Mouse (Mus musculus): Measurements from ENCODE around the gene Pon2.

Pon2 gene

DNA sequence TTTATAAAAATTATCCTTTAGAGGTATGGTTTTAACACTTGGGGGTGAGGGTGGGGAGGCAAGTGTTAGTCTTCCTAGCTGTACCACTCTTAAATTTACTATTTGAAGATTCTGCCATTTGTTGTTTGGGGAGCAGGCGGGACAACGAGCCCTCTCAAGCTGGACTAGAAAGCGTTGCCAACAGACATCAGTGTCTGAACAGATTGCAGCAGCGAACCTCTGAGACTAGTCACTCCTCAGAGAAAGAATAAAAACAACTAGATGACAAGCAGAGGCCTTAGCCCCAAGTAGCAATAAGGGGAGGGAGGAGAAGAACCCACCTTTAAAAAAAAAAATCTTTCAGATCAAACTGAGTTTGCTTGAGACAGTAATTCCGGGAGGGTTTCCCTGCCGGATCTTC is 43.0 kb downstream of the Pon2 start:
- Histone ChIP-seq H3K36me3 (ENCODE audit: insufficient read depth, low read length) (no peaks in the 10 kb centered on the region), H3K4me3 (replicated peaks; ENCODE audit: low read length) (peak overlapping the region; percentile 70), H3K9me3 (ENCODE audit: low read length) (no peaks in the 10 kb centered on the region), H3K4me1 (replicated peaks; ENCODE audit: low read depth, low read length) (peaks cover 16% of the 10 kb centered on the region), H3K27me3 (ENCODE audit: insufficient read depth, low read length) (peaks cover 11% of the 10 kb centered on the region; the same call in 1 of the 2 replicates)
- TF ChIP-seq NANOG (IDR thresholded peaks at IDR 0.05; ENCODE audit: borderline replicate concordance, low read length): no peak
- no peak for TF ChIP-seq POU5F1 (IDR thresholded peaks at IDR 0.05; ENCODE audit: borderline replicate concordance, low read length)
- no peak for TF ChIP-seq CTCF (conservative IDR thresholded peaks at IDR 0.05; ENCODE audit: low read length)

DNA sequence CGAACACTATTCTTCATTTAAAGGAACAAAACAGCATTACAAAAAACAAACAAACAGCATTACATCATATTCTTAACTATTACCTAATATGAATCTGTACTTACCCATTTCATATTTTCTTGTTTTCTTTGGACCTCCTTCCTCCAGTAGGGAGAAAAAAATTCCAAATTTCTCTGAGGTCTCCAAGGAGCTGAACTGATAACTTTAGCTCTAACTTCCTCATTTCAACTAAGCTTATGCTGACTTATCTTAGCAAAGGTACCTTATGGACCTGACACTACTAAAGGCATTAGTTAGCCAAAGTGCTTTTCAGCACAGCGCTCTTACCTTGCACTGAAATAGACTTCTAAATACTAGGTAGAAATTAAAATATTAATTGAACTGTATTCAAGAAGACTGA is 43.4 kb downstream of the Pon2 start:
- H3K4me1 ChIP-seq (replicated peaks; ENCODE audit: low read depth, low read length): peaks cover 16% of the 10 kb centered on the region
- TF ChIP-seq NANOG (IDR thresholded peaks at IDR 0.05; ENCODE audit: borderline replicate concordance, low read length) (no peak), POU5F1 (IDR thresholded peaks at IDR 0.05; ENCODE audit: borderline replicate concordance, low read length) (no peak), CTCF (conservative IDR thresholded peaks at IDR 0.05; ENCODE audit: low read length) (no peak)
- H3K27me3 ChIP-seq (ENCODE audit: insufficient read depth, low read length): peaks cover 11% of the 10 kb centered on the region; the same call in 1 of the 2 replicates
- H3K36me3 ChIP-seq (ENCODE audit: insufficient read depth, low read length): no peaks in the 10 kb centered on the region
- no peak overlapping the region for H3K4me3 ChIP-seq (replicated peaks; ENCODE audit: low read length)
- H3K9me3 ChIP-seq (ENCODE audit: low read length): no peaks in the 10 kb centered on the region

DNA sequence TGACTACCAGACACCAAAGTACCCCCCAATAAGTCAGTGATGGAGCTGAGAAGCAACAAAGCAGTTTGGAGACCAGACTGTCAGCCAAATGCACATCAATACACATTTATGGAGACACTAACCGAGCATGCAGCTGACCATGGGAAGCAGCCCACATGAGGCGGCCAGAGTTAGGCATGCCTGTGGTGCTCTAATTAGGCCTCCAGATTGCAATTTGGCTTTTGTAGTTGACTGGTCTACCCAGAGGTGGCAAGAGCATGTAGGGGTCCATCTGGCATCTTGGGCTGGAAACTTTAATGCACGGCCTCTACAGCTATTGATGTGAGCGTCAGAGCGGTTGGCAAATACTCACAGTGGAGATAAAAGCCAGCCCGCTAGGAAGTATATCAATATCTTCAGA is 52.3 kb downstream of the Pon2 start:
- H3K36me3 ChIP-seq (ENCODE audit: insufficient read depth, low read length): no peaks in the 10 kb centered on the region
- H3K9me3 ChIP-seq (ENCODE audit: low read length): no peaks in the 10 kb centered on the region
- H3K27me3 ChIP-seq (ENCODE audit: insufficient read depth, low read length): 0 out of 2 replicates have a peak, but pooled peaks cover 3% of the 10 kb centered on the region
- no peak overlapping the region for H3K4me3 ChIP-seq (replicated peaks; ENCODE audit: low read length)
- no peaks in the 10 kb centered on the region for H3K4me1 ChIP-seq (replicated peaks; ENCODE audit: low read depth, low read length)
- TF ChIP-seq CTCF (conservative IDR thresholded peaks at IDR 0.05; ENCODE audit: low read length) (no peak), NANOG (IDR thresholded peaks at IDR 0.05; ENCODE audit: borderline replicate concordance, low read length) (no peak), POU5F1 (IDR thresholded peaks at IDR 0.05; ENCODE audit: borderline replicate concordance, low read length) (no peak)

DNA sequence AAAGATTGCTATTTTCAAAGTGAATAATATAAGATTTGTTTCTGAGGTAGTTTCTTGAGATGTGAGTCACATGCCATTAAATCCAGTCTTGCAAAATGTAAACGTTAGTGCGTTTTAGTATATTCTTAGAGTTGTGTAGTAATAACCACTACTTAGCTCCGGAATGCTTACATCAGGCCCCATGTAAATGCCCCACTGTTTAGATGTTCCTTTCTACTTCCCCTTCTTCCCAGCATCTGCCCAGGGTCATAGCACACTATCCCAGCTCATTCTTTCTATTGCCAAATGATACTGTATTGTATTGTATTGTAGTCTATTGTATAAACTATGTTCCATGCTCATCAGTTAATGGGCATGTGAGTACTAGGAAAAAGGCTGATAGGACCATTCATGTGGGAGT is 59.5 kb downstream of the Pon2 start:
- Histone ChIP-seq H3K27me3 (ENCODE audit: insufficient read depth, low read length) (no peaks in the 10 kb centered on the region), H3K4me3 (replicated peaks; ENCODE audit: low read length) (no peak overlapping the region), H3K36me3 (ENCODE audit: insufficient read depth, low read length) (no peaks in the 10 kb centered on the region), H3K9me3 (ENCODE audit: low read length) (no peaks in the 10 kb centered on the region), H3K4me1 (replicated peaks; ENCODE audit: low read depth, low read length) (no peaks in the 10 kb centered on the region)
- TF ChIP-seq NANOG (IDR thresholded peaks at IDR 0.05; ENCODE audit: borderline replicate concordance, low read length): no peak
- TF ChIP-seq POU5F1 (IDR thresholded peaks at IDR 0.05; ENCODE audit: borderline replicate concordance, low read length): no peak

DNA sequence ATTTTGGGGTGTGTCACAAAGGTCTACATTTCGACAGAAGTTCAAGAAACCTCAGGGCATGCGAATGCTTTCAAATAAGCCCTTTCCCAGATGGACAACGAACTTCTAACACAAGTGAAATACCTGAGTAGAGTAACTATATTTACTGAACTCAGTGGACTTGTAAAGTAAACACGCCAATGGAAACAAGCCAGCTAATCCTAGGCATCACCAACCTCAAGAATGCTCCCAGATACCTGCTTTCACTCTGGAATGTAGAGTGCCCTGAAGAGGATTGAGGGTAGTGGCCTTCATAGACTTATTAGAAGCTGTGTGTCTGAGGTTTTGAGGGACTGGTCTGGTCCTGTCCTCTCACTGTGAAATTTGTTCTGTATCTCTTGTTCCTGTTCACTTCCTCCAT is 60.7 kb downstream of the Pon2 start:
- Histone ChIP-seq H3K27me3 (ENCODE audit: insufficient read depth, low read length) (no peaks in the 10 kb centered on the region), H3K9me3 (ENCODE audit: low read length) (no peaks in the 10 kb centered on the region), H3K4me3 (replicated peaks; ENCODE audit: low read length) (no peak overlapping the region), H3K4me1 (replicated peaks; ENCODE audit: low read depth, low read length) (no peaks in the 10 kb centered on the region), H3K36me3 (ENCODE audit: insufficient read depth, low read length) (no peaks in the 10 kb centered on the region)
- TF ChIP-seq POU5F1 (IDR thresholded peaks at IDR 0.05; ENCODE audit: borderline replicate concordance, low read length) (no peak), NANOG (IDR thresholded peaks at IDR 0.05; ENCODE audit: borderline replicate concordance, low read length) (no peak), CTCF (conservative IDR thresholded peaks at IDR 0.05; ENCODE audit: low read length) (no peak)

DNA sequence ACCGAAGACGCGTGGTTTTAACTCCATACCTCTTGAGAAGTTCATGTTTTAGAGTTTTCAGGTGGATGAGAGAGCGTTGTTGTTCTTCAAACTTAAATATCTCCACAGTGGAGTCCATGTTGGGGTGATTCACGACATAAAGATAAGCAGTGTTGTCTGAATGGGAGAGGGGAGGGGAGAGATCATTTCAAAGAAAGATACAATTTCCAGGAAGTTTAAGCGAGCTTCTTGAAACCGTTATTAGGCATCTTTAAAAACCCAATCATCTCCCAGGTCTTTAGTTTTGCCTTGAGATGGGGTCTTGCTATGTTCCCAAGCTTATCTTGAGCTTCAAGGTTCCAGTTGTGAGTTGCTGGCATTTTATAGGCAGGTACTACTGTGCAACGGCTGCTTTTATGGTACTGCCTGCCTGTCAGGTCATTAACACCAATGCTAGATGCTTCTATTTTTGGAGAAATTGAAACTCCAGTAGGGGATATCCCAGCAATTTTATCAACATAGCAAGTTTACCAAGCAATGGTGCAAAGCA is 61.3 kb downstream of the Pon2 start:
- H3K4me3 ChIP-seq (replicated peaks; ENCODE audit: low read length): no peak overlapping the region
- no peaks in the 10 kb centered on the region for H3K4me1 ChIP-seq (replicated peaks; ENCODE audit: low read depth, low read length)
- no peaks in the 10 kb centered on the region for H3K9me3 ChIP-seq (ENCODE audit: low read length)
- TF ChIP-seq NANOG (IDR thresholded peaks at IDR 0.05; ENCODE audit: borderline replicate concordance, low read length) (no peak), CTCF (conservative IDR thresholded peaks at IDR 0.05; ENCODE audit: low read length) (no peak), POU5F1 (IDR thresholded peaks at IDR 0.05; ENCODE audit: borderline replicate concordance, low read length) (no peak)
- H3K36me3 ChIP-seq (ENCODE audit: insufficient read depth, low read length): no peaks in the 10 kb centered on the region
- H3K27me3 ChIP-seq (ENCODE audit: insufficient read depth, low read length): no peaks in the 10 kb centered on the region

DNA sequence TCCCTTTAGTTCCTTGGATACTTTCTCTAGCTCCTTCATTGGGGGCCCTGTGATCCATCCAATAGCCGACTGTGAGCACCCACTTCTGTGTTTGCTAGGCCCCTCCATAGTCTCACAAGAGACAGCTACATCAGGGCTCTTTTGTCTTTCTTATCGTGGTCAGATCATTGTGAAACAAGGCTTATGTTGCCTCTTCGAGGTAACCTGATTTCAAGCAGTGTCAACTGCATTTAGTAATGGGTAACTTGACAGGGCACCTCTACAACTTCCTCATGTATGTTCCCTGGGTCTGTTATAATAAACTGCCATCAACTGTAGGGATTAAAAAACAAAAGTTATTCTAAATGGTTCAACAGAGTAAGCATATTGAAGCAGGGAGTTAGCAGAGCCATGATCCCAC is 63.7 kb downstream of the Pon2 start:
- no peaks in the 10 kb centered on the region for H3K27me3 ChIP-seq (ENCODE audit: insufficient read depth, low read length)
- no peak for TF ChIP-seq NANOG (IDR thresholded peaks at IDR 0.05; ENCODE audit: borderline replicate concordance, low read length)
- TF ChIP-seq CTCF (conservative IDR thresholded peaks at IDR 0.05; ENCODE audit: low read length): no peak
- TF ChIP-seq POU5F1 (IDR thresholded peaks at IDR 0.05; ENCODE audit: borderline replicate concordance, low read length): no peak
- H3K9me3 ChIP-seq (ENCODE audit: low read length): no peaks in the 10 kb centered on the region
- no peaks in the 10 kb centered on the region for H3K36me3 ChIP-seq (ENCODE audit: insufficient read depth, low read length)
- H3K4me3 ChIP-seq (replicated peaks; ENCODE audit: low read length): no peak overlapping the region
- H3K4me1 ChIP-seq (replicated peaks; ENCODE audit: low read depth, low read length): no peaks in the 10 kb centered on the region

DNA sequence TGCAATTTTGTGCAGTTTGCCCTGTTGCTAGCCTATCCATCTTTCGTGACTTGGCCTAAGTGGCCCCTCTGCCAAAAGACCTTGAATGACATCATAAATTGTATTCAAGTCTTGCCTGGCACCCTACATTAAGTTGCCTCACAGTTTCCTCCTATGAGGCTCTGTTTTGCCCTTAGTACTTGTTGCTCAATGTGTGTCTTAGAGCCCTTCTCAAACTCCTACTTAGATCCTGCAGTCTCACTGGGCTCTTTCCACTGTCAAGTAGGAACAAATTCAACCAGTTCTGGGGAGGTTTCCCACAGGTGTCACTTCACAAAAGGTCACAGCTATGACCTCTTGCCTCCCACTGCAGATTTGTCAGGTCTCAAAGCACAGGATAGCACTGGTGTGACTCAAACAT is 64.4 kb downstream of the Pon2 start:
- no peak overlapping the region for H3K4me3 ChIP-seq (replicated peaks; ENCODE audit: low read length)
- H3K36me3 ChIP-seq (ENCODE audit: insufficient read depth, low read length): no peaks in the 10 kb centered on the region
- H3K27me3 ChIP-seq (ENCODE audit: insufficient read depth, low read length): no peaks in the 10 kb centered on the region
- no peaks in the 10 kb centered on the region for H3K9me3 ChIP-seq (ENCODE audit: low read length)
- no peaks in the 10 kb centered on the region for H3K4me1 ChIP-seq (replicated peaks; ENCODE audit: low read depth, low read length)
- TF ChIP-seq NANOG (IDR thresholded peaks at IDR 0.05; ENCODE audit: borderline replicate concordance, low read length): no peak
- TF ChIP-seq POU5F1 (IDR thresholded peaks at IDR 0.05; ENCODE audit: borderline replicate concordance, low read length): no peak
- TF ChIP-seq CTCF (conservative IDR thresholded peaks at IDR 0.05; ENCODE audit: low read length): no peak

DNA sequence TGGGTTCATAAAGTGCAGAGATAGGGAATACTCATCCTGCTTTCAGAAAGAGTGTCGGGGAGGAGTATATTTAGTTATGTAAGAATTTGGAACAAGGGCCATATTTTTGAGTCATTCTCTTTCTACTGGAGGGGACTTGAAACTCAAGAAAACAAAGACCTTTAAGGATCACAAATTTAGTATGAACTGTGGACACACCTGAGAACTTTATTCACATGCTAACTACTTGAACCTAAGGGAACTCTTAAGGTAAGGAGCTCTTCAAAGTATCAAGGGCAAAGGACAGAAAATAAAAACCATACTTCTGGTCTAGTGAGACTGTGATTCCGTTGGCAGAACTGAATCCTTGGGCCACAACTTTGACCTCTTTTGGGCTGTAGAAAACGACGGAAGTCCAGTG is 66.2 kb downstream of the Pon2 start:
- Histone ChIP-seq H3K9me3 (ENCODE audit: low read length) (no peaks in the 10 kb centered on the region), H3K4me1 (replicated peaks; ENCODE audit: low read depth, low read length) (no peaks in the 10 kb centered on the region), H3K27me3 (ENCODE audit: insufficient read depth, low read length) (no peaks in the 10 kb centered on the region), H3K4me3 (replicated peaks; ENCODE audit: low read length) (no peak overlapping the region), H3K36me3 (ENCODE audit: insufficient read depth, low read length) (no peaks in the 10 kb centered on the region)
- TF ChIP-seq NANOG (IDR thresholded peaks at IDR 0.05; ENCODE audit: borderline replicate concordance, low read length) (no peak), POU5F1 (IDR thresholded peaks at IDR 0.05; ENCODE audit: borderline replicate concordance, low read length) (no peak), CTCF (conservative IDR thresholded peaks at IDR 0.05; ENCODE audit: low read length) (no peak)

All from E14TG2a.4 (cell line).